Mouse (Mus musculus) cerebellum, adult 11-12 months (tissue): ENCODE measurements around the gene Pabpc5.

ENCODE experiments used
- DNase-seq: peaks from one replicate; pipeline ENCODE4 v3.0.0; 2022

Gene Pabpc5

GRCm38 (mm10) chrX:119927081-119927571, at the start of gene Pabpc5:
Pabpc5 (plus strand) TSS chrX:119927196.
- peak; percentile 66 for DNase-seq

- no peak for DNase-seq
These were observed 39.9 kb upstream of the Pabpc5 start for GRCm38 (mm10) chrX:119886957-119887593.

GRCm38 (mm10) chrX:119888326-119888920, 38.6 kb upstream of the Pabpc5 start:
- no peak for DNase-seq

GRCm38 (mm10) chrX:119927852-119928251, 856 bp downstream of the Pabpc5 start:
- peak; percentile 1 for DNase-seq
